Mouse (Mus musculus) CH12.LX (cell line): Measurements from ENCODE around the gene Usmg5. TPM values are rescaled to one million over a fixed set of nuclear protein-coding genes. Genes with fewer than 3 reads are reported as not detected.

Source experiments
- DNase-seq: peaks from one replicate; pipeline ENCODE4 v3.0.0-alpha.2; 2013; ENCODE audit errors: extremely low read depth
- H3K27ac ChIP-seq: 2 replicates; pipeline ENCODE4 v1.5.1; 2012; ENCODE audit warnings: low read depth, mild to moderate bottlenecking, control low read depth, moderate library complexity; ENCODE audit not compliant: insufficient read depth
- H3K27me3 ChIP-seq: replicated peaks from 2 replicates; pipeline ENCODE3; 2012; ENCODE audit warnings: inconsistent platforms
- H3K36me3 ChIP-seq, 2 experiments: replicated peaks in 1 of 2; 2 replicates each; pipeline versions ENCODE3 to v1.6.1; 2012; ENCODE audit warnings: inconsistent platforms in 1 of 2, low read length in 1 of 2, mild to moderate bottlenecking in 1 of 2, mixed read lengths in 1 of 2, moderate library complexity in 1 of 2; ENCODE audit not compliant: control insufficient read depth in 1 of 2, insufficient read depth in 1 of 2
- H3K4me1 ChIP-seq, 2 experiments: 2 replicates each; pipeline ENCODE4 v1.6.1; 2012; ENCODE audit warnings: inconsistent platforms in 1 of 2, moderate library complexity in 1 of 2; ENCODE audit not compliant: insufficient read depth in 2 of 2, control insufficient read depth in 1 of 2
- H3K4me2 ChIP-seq: 2 replicates; pipeline ENCODE4 v1.6.1; 2012; ENCODE audit warnings: low read depth, mild to moderate bottlenecking, control low read depth; ENCODE audit not compliant: poor library complexity, insufficient read depth, severe bottlenecking
- H3K4me3 ChIP-seq, 3 experiments: fragments of 150-350 bp in 1 of 3; sonication (generic) in 1 of 3; replicated peaks in 1 of 3; 2 replicates each; pipeline versions ENCODE3 to v1.5.1; 2011 to 2012; ENCODE audit warnings: low read depth in 2 of 3, low read length in 2 of 3, mild to moderate bottlenecking in 2 of 3, moderate library complexity in 2 of 3, control low read depth in 1 of 3, improper control_type of control experiment in 1 of 3, inconsistent platforms in 1 of 3, mixed read lengths in 1 of 3; ENCODE audit not compliant: poor library complexity in 1 of 3
- H3K79me2 ChIP-seq: replicated peaks from 2 replicates; pipeline ENCODE4 v1.6.1; 2012; ENCODE audit warnings: mild to moderate bottlenecking, moderate library complexity; ENCODE audit not compliant: control insufficient read depth, poor library complexity, insufficient read depth, severe bottlenecking; ENCODE audit errors: extremely low read depth
- H3K9ac ChIP-seq: 2 replicates; pipeline ENCODE4 v1.6.1; 2012; ENCODE audit warnings: low read depth, mild to moderate bottlenecking, control low read depth, moderate library complexity; ENCODE audit not compliant: insufficient read depth
- H3K9me3 ChIP-seq: replicated peaks from 2 replicates; pipeline ENCODE3; 2012; ENCODE audit warnings: low read length, inconsistent platforms, mixed read lengths
- CHD1 ChIP-seq: IDR thresholded peaks from 2 replicates; pipeline ENCODE4 v1.6.1; 2012; ENCODE audit warnings: low read depth, low read length, improper control_type of control experiment, inconsistent platforms
- CHD2 ChIP-seq: IDR thresholded peaks from 2 replicates; pipeline ENCODE4 v1.6.1; 2011; ENCODE audit warnings: low read length, improper control_type of control experiment
- CTCF ChIP-seq, 2 experiments: IDR thresholded peaks in 1 of 2; conservative IDR thresholded peaks in 1 of 2; 2 replicates each; pipeline ENCODE4 v1.5.1; 2011 to 2012; ENCODE audit warnings: low read depth in 2 of 2, low read length in 2 of 2, improper control_type of control experiment in 1 of 2, inconsistent platforms in 1 of 2, mild to moderate bottlenecking in 1 of 2, moderate library complexity in 1 of 2
- ELF1 ChIP-seq: IDR thresholded peaks from 2 replicates; pipeline ENCODE4 v1.6.1; 2014; ENCODE audit warnings: low read depth, mild to moderate bottlenecking, inconsistent platforms, low read length, improper control_type of control experiment
- ETS1 ChIP-seq: conservative IDR thresholded peaks from 2 replicates; pipeline ENCODE4 v1.6.1; 2012; ENCODE audit warnings: low read depth, mild to moderate bottlenecking, inconsistent platforms, low read length, improper control_type of control experiment, moderate library complexity
- GABPA ChIP-seq: IDR thresholded peaks from 2 replicates; pipeline ENCODE4 v1.6.1; 2012; ENCODE audit warnings: low read depth, low read length, improper control_type of control experiment, inconsistent platforms; ENCODE audit not compliant: insufficient replicate concordance
- JUN ChIP-seq: IDR thresholded peaks from 2 replicates; pipeline ENCODE4 v1.6.1; 2011; ENCODE audit warnings: low read depth, mild to moderate bottlenecking, low read length, improper control_type of control experiment, moderate library complexity; ENCODE audit not compliant: insufficient read depth
- KAT2A ChIP-seq: IDR thresholded peaks from 2 replicates; pipeline ENCODE4 v1.6.1; 2012; ENCODE audit warnings: low read length, improper control_type of control experiment, inconsistent platforms; ENCODE audit not compliant: insufficient replicate concordance
- MAFK ChIP-seq: IDR thresholded peaks from 2 replicates; pipeline ENCODE4 v1.6.1; 2011; ENCODE audit warnings: low read length, improper control_type of control experiment; ENCODE audit not compliant: insufficient replicate concordance
- MAX ChIP-seq: IDR thresholded peaks from 2 replicates; pipeline ENCODE4 v1.6.1; 2011; ENCODE audit warnings: low read length, improper control_type of control experiment
- MEF2A ChIP-seq: IDR thresholded peaks from 2 replicates; pipeline ENCODE4 v1.6.1; 2014; ENCODE audit warnings: low read depth, mild to moderate bottlenecking, inconsistent platforms, low read length, improper control_type of control experiment, borderline replicate concordance
- MXI1 ChIP-seq: IDR thresholded peaks from 2 replicates; pipeline ENCODE4 v1.6.1; 2011; ENCODE audit warnings: mild to moderate bottlenecking, low read depth, low read length, improper control_type of control experiment
- MYC ChIP-seq: IDR thresholded peaks from 2 replicates; pipeline ENCODE4 v1.6.1; 2011; ENCODE audit warnings: low read depth, mild to moderate bottlenecking, improper control_type of control experiment, low read length
- NELFE ChIP-seq: IDR thresholded peaks from 2 replicates; pipeline ENCODE4 v1.6.1; 2011; ENCODE audit warnings: low read depth, low read length, improper control_type of control experiment
- NRF1 ChIP-seq: IDR thresholded peaks from 2 replicates; pipeline ENCODE4 v1.6.1; 2014; ENCODE audit warnings: low read depth, mild to moderate bottlenecking, inconsistent platforms, low read length, improper control_type of control experiment, moderate library complexity
- POLR2A ChIP-seq: IDR thresholded peaks from 2 replicates; pipeline ENCODE4 v1.6.1; 2011; ENCODE audit warnings: low read depth, mild to moderate bottlenecking, improper control_type of control experiment, low read length
- RCOR1 ChIP-seq: conservative IDR thresholded peaks from 2 replicates; pipeline ENCODE4 v1.6.1; 2012; ENCODE audit warnings: low read depth, mild to moderate bottlenecking, inconsistent platforms, low read length, improper control_type of control experiment
- SIN3A ChIP-seq: IDR thresholded peaks from 2 replicates; pipeline ENCODE4 v1.6.1; 2012; ENCODE audit warnings: low read length, improper control_type of control experiment, inconsistent platforms
- USF1 ChIP-seq: IDR thresholded peaks from 2 replicates; pipeline ENCODE4 v1.6.1; 2014; ENCODE audit warnings: low read depth, mild to moderate bottlenecking, inconsistent platforms, low read length, improper control_type of control experiment
- USF2 ChIP-seq: conservative IDR thresholded peaks from 2 replicates; pipeline ENCODE4 v1.6.1; 2011; ENCODE audit warnings: low read depth, low read length, improper control_type of control experiment
- ZKSCAN1 ChIP-seq: IDR thresholded peaks from 2 replicates; pipeline ENCODE4 v1.6.1; 2012; ENCODE audit warnings: low read depth, inconsistent platforms, low read length, improper control_type of control experiment, borderline replicate concordance
- ZMIZ1 ChIP-seq: IDR thresholded peaks from 2 replicates; pipeline ENCODE4 v1.6.1; 2012; ENCODE audit warnings: low read depth, mild to moderate bottlenecking, inconsistent platforms, low read length, improper control_type of control experiment
- ZNF384 ChIP-seq: IDR thresholded peaks from 2 replicates; pipeline ENCODE4 v1.6.1; 2012; ENCODE audit warnings: low read depth, low read length, improper control_type of control experiment, inconsistent platforms
- dilution Hi-C: fragments of 300-500 bp; cut with MboI; formaldehyde crosslinking; loops from 2 replicates; pipeline ENCODE4 v1.14.3; 2020; ENCODE audit warnings: low sequenced_read_pairs; ENCODE audit not compliant: extremely low pct_unique_long_range_greater_than_20kb, extremely low pct_ligation_motif_present
- in situ Hi-C: fragments of 300-500 bp; cut with MboI; formaldehyde crosslinking; loops from 3 replicates; pipeline ENCODE4 v1.14.3; 2019; ENCODE audit warnings: low sequenced_read_pairs, low pct_ligation_motif_present, low pct_unique_long_range_greater_than_20kb, mixed read lengths
- polyA plus RNA-seq: library from polyadenylated mRNA; unstranded; fragments of >175 nt; gene quantifications from 2 replicates; pipeline ENCODE4 v1.2.1, GENCODE M21; 2012; ENCODE audit warnings: low read depth; ENCODE audit not compliant: insufficient read length
- total RNA-seq, 2 experiments: library from RNA; depleted of rRNA; stranded (reverse); fragments of 300-350 nt in 1 of 2; fragments of >200 nt in 1 of 2; gene quantifications; 2 replicates each; pipeline ENCODE4 v1.2.3; 2012 to 2014

The Usmg5 gene
- total and polyA plus RNA-seq, 3 experiments = 226 to 674 (median 646) TPM

GRCm38 (mm10) chr19:47104641-47105271 is 14.3 kb upstream of the Usmg5 start:
- H3K79me2 ChIP-seq = no peaks in the 10 kb centered on the region; the same call in 1 of the 2 replicates
- DNase-seq = no peak
- H3K27me3 ChIP-seq = no peaks in the 10 kb centered on the region
- H3K9ac ChIP-seq = no peak overlapping the region
- no peak overlapping the region for H3K4me2 ChIP-seq
- dilution Hi-C loops = no loop called here
- TF ChIP-seq SIN3A = no peak
- TF ChIP-seq MXI1 = no peak
- no peak for TF ChIP-seq POLR2A
- no peak for TF ChIP-seq ZKSCAN1
- no peak for TF ChIP-seq CHD2
- TF ChIP-seq MAX = no peak
- TF ChIP-seq CTCF (conservative IDR thresholded peaks at IDR 0.05 in 1 of 2, IDR thresholded peaks at IDR 0.05 in 1 of 2; ENCODE audit: low read depth in 2 of 2, low read length in 2 of 2) = no peak
- no peak for TF ChIP-seq CHD1
- no peak for TF ChIP-seq ETS1
- no peak for TF ChIP-seq MAFK
- TF ChIP-seq ZMIZ1 = no peak
- TF ChIP-seq MEF2A = no peak
- TF ChIP-seq USF2 = no peak
- TF ChIP-seq NELFE = no peak
- TF ChIP-seq RCOR1 = no peak
- TF ChIP-seq NRF1 = no peak
- no peak for TF ChIP-seq ELF1
- H3K9me3 ChIP-seq = no peaks in the 10 kb centered on the region
- H3K27ac ChIP-seq = no peak overlapping the region
- no peaks in the 10 kb centered on the region for H3K4me1 ChIP-seq
- H3K36me3 ChIP-seq = peaks cover 91 to 99% of the 10 kb centered on the region in 2 experiments
- no peak overlapping the region for H3K4me3 ChIP-seq
- in situ Hi-C loops = no loop called here

- H3K36me3 ChIP-seq = peaks cover 88 to 99% of the 10 kb centered on the region in 2 experiments
- no peaks in the 10 kb centered on the region for H3K27me3 ChIP-seq
- H3K9ac ChIP-seq = no peak overlapping the region
- no peaks in the 10 kb centered on the region for H3K4me1 ChIP-seq
- dilution Hi-C loops = no loop called here
- H3K4me3 ChIP-seq = no peak overlapping the region
- no peak overlapping the region for H3K4me2 ChIP-seq
- H3K27ac ChIP-seq = no peak overlapping the region
- H3K79me2 ChIP-seq = no peaks in the 10 kb centered on the region; the same call in 1 of the 2 replicates
- in situ Hi-C loops = no loop called here
- DNase-seq = no peak
- TF ChIP-seq JUN = no peak
- TF ChIP-seq ZNF384 = no peak
- TF ChIP-seq ZKSCAN1 = no peak
- no peak for TF ChIP-seq MYC
- no peak for TF ChIP-seq USF1
- TF ChIP-seq CTCF (conservative IDR thresholded peaks at IDR 0.05 in 1 of 2, IDR thresholded peaks at IDR 0.05 in 1 of 2; ENCODE audit: low read depth in 2 of 2, low read length in 2 of 2) = no peak
- TF ChIP-seq GABPA = no peak
- no peak for TF ChIP-seq KAT2A
- TF ChIP-seq NRF1 = no peak
- no peaks in the 10 kb centered on the region for H3K9me3 ChIP-seq
These were observed 10.6 kb upstream of the Usmg5 start for GRCm38 (mm10) chr19:47101080-47101479.
